Mouse (Mus musculus) liver, embryonic 11.5 days (tissue): ENCODE results near the gene Traip. TPM values are rescaled to one million over a fixed set of nuclear protein-coding genes. Genes with fewer than 3 reads are reported as not detected.

ENCODE experiments used
- ATAC-seq: fragments of 200-750 bp; cut with Nextera tagmentation; replicated peaks from 2 replicates; pipeline ENCODE4 v1.8.0; 2017; ENCODE audit warnings: moderate number of reproducible peaks, mild to moderate bottlenecking, moderate TSS enrichment, moderate library complexity; ENCODE audit not compliant: low FRiP score
- DNase-seq: peaks from one replicate; pipeline ENCODE4 v3.0.0-alpha.2; 2017; ENCODE audit warnings: low spot score
- H3K27ac ChIP-seq: fragments of 300-500 bp; sonication (generic); 2 replicates; pipeline ENCODE4 v1.5.1; 2014; ENCODE audit warnings: mild to moderate bottlenecking, low read depth, low read length, control low read depth
- H3K27me3 ChIP-seq: fragments of 300-500 bp; sonication (generic); replicated peaks from 2 replicates; pipeline ENCODE4 v1.6.1; 2014; ENCODE audit warnings: low read length, mixed read lengths; ENCODE audit not compliant: control insufficient read depth, insufficient read depth
- H3K36me3 ChIP-seq: fragments of 300-500 bp; sonication (generic); 2 replicates; pipeline ENCODE4 v1.6.1; 2014; ENCODE audit warnings: mild to moderate bottlenecking, low read length, moderate library complexity, mixed read lengths; ENCODE audit not compliant: control insufficient read depth, insufficient read depth
- H3K4me1 ChIP-seq: fragments of 300-500 bp; sonication (generic); replicated peaks from 2 replicates; pipeline ENCODE4 v1.6.1; 2014; ENCODE audit warnings: low read length, mixed read lengths; ENCODE audit not compliant: control insufficient read depth, insufficient read depth
- H3K4me2 ChIP-seq: fragments of 300-500 bp; sonication (generic); 2 replicates; pipeline ENCODE4 v1.6.1; 2014; ENCODE audit warnings: mild to moderate bottlenecking, control low read depth, moderate library complexity
- H3K4me3 ChIP-seq: fragments of 300-500 bp; sonication (generic); 2 replicates; pipeline ENCODE4 v1.5.1; 2014; ENCODE audit warnings: low read depth, low read length, control low read depth
- H3K9ac ChIP-seq: fragments of 300-500 bp; sonication (generic); 2 replicates; pipeline ENCODE4 v1.6.1; 2014; ENCODE audit warnings: low read depth, low read length, control low read depth
- H3K9me3 ChIP-seq: fragments of 300-500 bp; sonication (generic); 2 replicates; pipeline ENCODE4 v1.6.1; 2016; ENCODE audit warnings: low read length, inconsistent platforms, mixed read lengths; ENCODE audit not compliant: control insufficient read depth
- WGBS: fragments of 180-500 bp; shearing (Covaris S2); extraction: QIAGEN DNeasy Blood & Tissue Kit; methylation state at CpG from one replicate; pipeline ENCODE4 v1.1.7; 2014; 5-methylcytosine and 5-hydroxymethylcytosine counted together
- polyA plus RNA-seq: library from polyadenylated mRNA; unstranded; fragments of >200 nt; fragmentation: Nextera tagmentation; extraction: Ambion mirVana; gene quantifications from 2 replicates; pipeline ENCODE4 v1.2.1, GENCODE M21; 2014

Traip gene
- polyA plus RNA-seq, 1 experiment from 2014 or later, result 32.9 TPM

GRCm38 (mm10) chr9:108017127-108017526 lies 67.2 kb downstream of the Traip start:
- Histone ChIP-seq H3K9ac (no peak overlapping the region), H3K9me3 (no peaks in the 10 kb centered on the region), H3K36me3 (peaks cover 12% of the 10 kb centered on the region), H3K27ac (no peak overlapping the region), H3K4me1 (no peaks in the 10 kb centered on the region), H3K27me3 (no peaks in the 10 kb centered on the region), H3K4me2 (no peak overlapping the region), H3K4me3 (no peak overlapping the region)
- DNase-seq (no peak), ATAC-seq (no peak)
- WGBS, result 89% methylated on average over 3 of the region's 3 CpGs

GRCm38 (mm10) chr9:108020741-108021140 lies 70.8 kb downstream of the Traip start:
- DNase-seq (no peak), ATAC-seq (no peak)
- Histone ChIP-seq H3K9ac (no peak overlapping the region), H3K4me1 (no peaks in the 10 kb centered on the region), H3K9me3 (no peaks in the 10 kb centered on the region), H3K27me3 (no peaks in the 10 kb centered on the region), H3K4me2 (no peak overlapping the region), H3K27ac (no peak overlapping the region), H3K36me3 (peaks cover 11% of the 10 kb centered on the region), H3K4me3 (no peak overlapping the region)
- 93% methylated on average over 1 of the region's 1 CpGs for WGBS

Other genes with a start within 250 kb of the Traip start
- 5.9 and 6.2 TPM in 2 replicates for gene Sema3f, start 239.7 kb upstream of the Traip start, polyA plus RNA-seq
- gene Rbm5, start 179.1 kb upstream of the Traip start, polyA plus RNA-seq, result 115 and 123 TPM in 2 replicates
- 60.0 and 60.9 TPM in 2 replicates for gene Rbm6, start 76.9 kb upstream of the Traip start, polyA plus RNA-seq
- 8.9 and 11.0 TPM in 2 replicates for gene Mon1a, start 62.0 kb upstream of the Traip start, polyA plus RNA-seq
- gene Mst1r, start 43.3 kb upstream of the Traip start, polyA plus RNA-seq, result 1.3 and 1.5 TPM in 2 replicates
- gene Actl11, start 21.7 kb upstream of the Traip start, polyA plus RNA-seq, result not detected in 2 replicates
- gene Camkv, start 14.5 kb upstream of the Traip start, polyA plus RNA-seq, result 0.56 and 0.88 TPM in 2 replicates
- gene Uba7, start 25.4 kb downstream of the Traip start, polyA plus RNA-seq, result 44.3 and 47.4 TPM in 2 replicates
- gene Gm20661, start 32.9 kb downstream of the Traip start, polyA plus RNA-seq, result 2.0 TPM in 2 replicates
- 74.8 and 76.2 TPM in 2 replicates for gene Inka1, start 35.7 kb downstream of the Traip start, polyA plus RNA-seq
- 5.1 and 5.6 TPM in 2 replicates for gene Cdhr4, start 42.4 kb downstream of the Traip start, polyA plus RNA-seq
- gene Gm20662, start 46.2 kb downstream of the Traip start, polyA plus RNA-seq, result 0.69 TPM in 1 of 2 replicates, not detected in the other
- 26.6 and 27.3 TPM in 2 replicates for gene Ip6k1, start 52.4 kb downstream of the Traip start, polyA plus RNA-seq
- gene Gmppb, start 99.1 kb downstream of the Traip start, polyA plus RNA-seq, result 26.5 and 30.0 TPM in 2 replicates
- 2.3 TPM in 2 replicates for gene Amigo3, start 103.0 kb downstream of the Traip start, polyA plus RNA-seq
- 9.7 and 12.5 TPM in 2 replicates for gene Mst1, start 130.3 kb downstream of the Traip start, polyA plus RNA-seq
- gene Rnf123, start 133.2 kb downstream of the Traip start, polyA plus RNA-seq, result 59.1 and 59.2 TPM in 2 replicates
- gene Apeh, start 144.5 kb downstream of the Traip start, polyA plus RNA-seq, result 159 and 167 TPM in 2 replicates
- 5.2 and 5.7 TPM in 2 replicates for gene Bsn, start 240.2 kb downstream of the Traip start, polyA plus RNA-seq